Mouse (Mus musculus) C2C12 (cell line): ENCODE results near the gene Nr1d2.

Source experiments
- CEBPB ChIP-seq: IDR thresholded peaks from one replicate; pipeline ENCODE4 v1.6.1; 2011; ENCODE audit warnings: low read depth, mild to moderate bottlenecking, control low read depth, moderate library complexity
- CTCF ChIP-seq: IDR thresholded peaks from one replicate; pipeline ENCODE4 v1.5.1; 2011; ENCODE audit not compliant: control insufficient read depth, insufficient read depth, insufficient read length
- MAX ChIP-seq: IDR thresholded peaks from one replicate; pipeline ENCODE4 v1.6.1; 2011; ENCODE audit warnings: mild to moderate bottlenecking, control low read depth
- MYOD1 ChIP-seq: IDR thresholded peaks from one replicate; pipeline ENCODE4 v1.6.1; 2011; ENCODE audit warnings: low read depth; ENCODE audit not compliant: control insufficient read depth, insufficient read length
- MYOG ChIP-seq: IDR thresholded peaks from one replicate; pipeline ENCODE4 v1.6.1; 2011; ENCODE audit not compliant: control insufficient read depth, insufficient read length; ENCODE audit errors: extremely low read depth
- USF1 ChIP-seq: IDR thresholded peaks from one replicate; pipeline ENCODE4 v1.6.1; 2011; ENCODE audit warnings: low read depth, mild to moderate bottlenecking, control low read depth, moderate library complexity

DNA sequence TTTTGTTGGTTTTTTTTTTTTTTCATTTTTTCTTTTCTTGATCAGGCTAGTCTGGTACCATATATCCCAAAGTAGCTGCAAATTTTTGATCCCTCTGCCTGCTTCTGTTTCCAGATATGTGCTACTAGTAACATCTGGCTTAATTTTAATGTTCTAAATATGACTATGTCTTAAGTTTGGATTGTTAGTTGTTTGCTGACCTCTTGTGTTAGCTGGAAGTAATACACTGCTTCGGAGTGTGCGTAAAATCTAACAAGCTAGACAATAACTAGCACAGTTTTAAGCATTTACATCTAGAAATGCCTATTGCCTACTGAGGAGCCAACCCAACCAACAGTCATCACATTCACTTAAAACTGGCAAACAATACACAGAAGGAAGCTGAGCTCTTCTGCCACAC, 45.7 kb upstream of the Nr1d2 start:
- TF ChIP-seq CTCF, result no peak
- TF ChIP-seq CEBPB, result no peak
- TF ChIP-seq MAX, result no peak
- TF ChIP-seq MYOG, result no peak
- TF ChIP-seq USF1, result no peak
- no peak for TF ChIP-seq MYOD1
